Mouse (Mus musculus) CD4-positive naive resting alpha-beta T cell, adult 76 days (primary cell): ENCODE data around the gene Clec9a. TPM values are rescaled to one million over a fixed set of nuclear protein-coding genes. Genes with fewer than 3 reads are reported as not detected.

Experiments
- total RNA-seq: library from RNA; stranded (reverse); gene quantifications from one replicate; pipeline ENCODE4 v1.2.4, GENCODE M21; 2023

The Clec9a gene
- 0.18 TPM for total RNA-seq

DNA sequence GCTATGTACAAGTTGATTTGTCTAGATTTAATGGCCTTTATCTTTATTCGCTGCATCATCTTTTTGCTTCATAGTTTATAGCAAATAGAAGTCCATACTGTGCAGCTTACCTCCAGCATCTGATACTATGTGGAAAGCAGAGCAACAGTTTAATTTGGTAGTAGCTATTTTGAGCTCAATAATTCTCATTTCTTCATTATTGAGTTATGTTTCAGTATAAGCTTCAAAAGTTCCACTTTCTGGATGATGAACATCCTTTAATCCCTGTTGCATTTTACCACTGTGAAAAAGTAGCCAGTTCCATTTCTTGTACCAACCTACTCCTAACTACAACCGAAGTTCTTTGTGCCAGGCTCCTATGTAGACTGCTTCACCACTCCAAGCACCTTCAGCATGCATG is at the start of gene Clec9a:
Clec9a (plus strand) TSS at position 301 of the 400 bp plus-strand sequence.

DNA sequence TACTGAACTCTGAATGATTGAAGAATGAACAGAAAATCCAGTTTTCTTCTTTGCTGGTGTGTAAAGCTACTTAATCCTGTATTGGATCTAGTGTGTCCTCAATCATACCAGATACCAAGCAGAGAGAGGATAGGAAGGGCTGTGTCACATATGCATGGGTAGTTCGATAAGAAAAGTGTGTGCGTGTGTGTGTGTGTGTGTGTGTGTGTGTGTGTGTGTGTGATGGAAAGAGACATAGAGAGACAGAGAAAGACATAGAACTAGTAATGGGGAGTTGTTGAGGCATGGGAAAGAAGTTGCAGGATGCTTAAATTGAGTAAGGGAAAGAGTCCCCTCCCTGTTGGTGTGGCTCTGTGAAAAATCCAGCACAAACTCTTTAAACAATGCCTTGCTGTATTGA is 22.9 kb upstream of the Clec9a start, which contains the start of gene Clec12b:
Clec12b (minus strand) TSS at position 101 of the 400 bp plus-strand sequence.

DNA sequence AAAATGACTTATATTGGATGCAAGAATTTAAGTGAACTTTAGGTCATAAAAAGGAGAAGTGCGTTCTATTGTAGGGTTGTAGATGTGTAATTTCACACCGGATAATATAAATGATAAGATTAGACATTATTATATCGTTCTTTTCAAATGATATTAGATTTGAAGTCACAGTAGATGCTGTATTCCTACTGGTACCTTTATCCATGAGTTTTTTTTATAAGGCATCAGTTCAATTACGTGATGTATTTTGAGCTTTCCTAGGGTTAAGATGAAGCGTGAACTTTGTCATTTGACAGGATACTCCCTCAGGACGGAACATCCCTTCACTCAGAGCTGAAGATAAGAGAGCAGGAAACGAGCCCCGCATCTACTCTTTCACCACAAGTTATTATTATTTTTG is 11.7 kb upstream of the Clec9a start, which contains the start of gene Clec1b:
Clec1b (plus strand) TSS at position 301 of the 400 bp plus-strand sequence.

DNA sequence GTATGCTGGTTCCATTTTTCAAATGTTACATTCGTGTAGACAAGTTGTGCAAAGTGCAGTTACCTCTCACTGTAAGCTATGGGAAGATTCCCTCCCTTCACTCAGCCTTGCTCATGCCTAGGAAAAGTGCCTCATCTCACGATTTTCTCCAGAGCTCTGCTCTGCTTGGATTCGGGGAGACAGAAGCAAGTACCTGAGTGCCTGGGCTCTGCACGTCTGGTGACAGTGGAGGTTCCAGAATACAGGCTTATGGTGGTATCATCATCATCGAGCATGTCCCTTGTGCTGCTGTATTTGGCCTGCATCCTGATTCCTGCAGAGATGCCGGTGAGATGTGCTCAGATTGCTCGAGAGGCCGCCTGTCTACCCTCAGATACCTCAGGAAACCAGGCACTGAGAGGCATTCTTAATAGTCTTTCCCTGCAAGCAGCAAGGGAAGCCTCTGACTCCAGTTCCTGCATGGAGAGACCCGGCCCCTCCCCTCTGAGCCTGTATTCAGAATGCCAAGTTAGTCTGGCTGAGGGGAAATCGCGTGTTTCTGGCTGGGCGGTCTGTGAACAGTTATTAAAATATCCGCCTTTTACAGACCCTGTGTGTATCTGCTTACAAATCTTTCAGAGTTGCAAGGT is 42.9 kb downstream of the Clec9a start, which contains the start of gene Clec1a:
Clec1a (minus strand) TSS at position 590 of the 629 bp plus-strand sequence.

Other genes with a start within 250 kb of the Clec9a start
- gene Clec2d, start 228.2 kb upstream of the Clec9a start, total RNA-seq = 117 TPM
- gene Cd69, start 133.4 kb upstream of the Clec9a start, total RNA-seq = 497 TPM
- not detected for gene 4922502D21Rik, start 77.1 kb upstream of the Clec9a start, total RNA-seq
- 1.1 TPM for gene Clec12a, start 66.2 kb upstream of the Clec9a start, total RNA-seq
- gene Clec12b, start 23.0 kb upstream of the Clec9a start, total RNA-seq = not detected
- not detected for gene Clec1b, start 11.6 kb upstream of the Clec9a start, total RNA-seq
- gene Clec1a, start 43.1 kb downstream of the Clec9a start, total RNA-seq = not detected
- not detected for gene Olr1, start 98.3 kb downstream of the Clec9a start, total RNA-seq
- not detected for gene Tmem52b, start 103.7 kb downstream of the Clec9a start, total RNA-seq
- 12.1 TPM for gene Gabarapl1, start 124.3 kb downstream of the Clec9a start, total RNA-seq
- 2.0 TPM for gene Klre1, start 169.0 kb downstream of the Clec9a start, total RNA-seq
- gene Klrd1, start 182.9 kb downstream of the Clec9a start, total RNA-seq = 37.3 TPM
- 2.9 TPM for gene Klrk1, start 215.0 kb downstream of the Clec9a start, total RNA-seq
- gene Klrc3, start 234.5 kb downstream of the Clec9a start, total RNA-seq = not detected